Mouse (Mus musculus): Measurements from ENCODE around the gene Fis1.

- TF ChIP-seq CTCF (IDR thresholded peaks at IDR 0.05; ENCODE audit: borderline replicate concordance, insufficient read depth, low read length) (no peak), POLR2A (IDR thresholded peaks at IDR 0.05; ENCODE audit: low read depth, low read length) (no peak)
Measured at GRCm38 (mm10) chr5:137009988-137010387, 56.9 kb downstream of the Fis1 start.

Measured in embryonic fibroblast, embryonic 13.5 days (primary cell).